Mouse (Mus musculus) embryonic facial prominence, embryonic 14.5 days (tissue): Measurements from ENCODE around the gene Rabif. TPM values are rescaled to one million over a fixed set of nuclear protein-coding genes. Genes with fewer than 3 reads are reported as not detected.
A peak's percentile ranks its signal among the peaks of the same experiment; 100 is the strongest.

Source experiments
- ATAC-seq: fragments of 200-750 bp; cut with Nextera tagmentation; 2 replicates; pipeline ENCODE4 v1.8.0; 2017; ENCODE audit warnings: low read depth, moderate number of reproducible peaks, moderate TSS enrichment
- DNase-seq: peaks from one replicate; pipeline ENCODE4 v3.0.0-alpha.2; 2015; ENCODE audit warnings: low spot score
- H3K27ac ChIP-seq: fragments of 300-500 bp; sonication (generic); replicated peaks from 2 replicates; pipeline ENCODE4 v1.5.1; 2014; ENCODE audit warnings: low read depth, mild to moderate bottlenecking, low read length, moderate library complexity
- H3K27me3 ChIP-seq: fragments of 300-500 bp; sonication (generic); replicated peaks from 2 replicates; pipeline ENCODE4 v1.6.1; 2014; ENCODE audit warnings: low read length; ENCODE audit not compliant: control insufficient read depth, insufficient read depth
- H3K36me3 ChIP-seq: fragments of 300-500 bp; sonication (generic); 2 replicates; pipeline ENCODE4 v1.6.1; 2014; ENCODE audit warnings: low read length, mixed read lengths; ENCODE audit not compliant: control insufficient read depth, insufficient read depth
- H3K4me1 ChIP-seq: fragments of 300-500 bp; sonication (generic); 2 replicates; pipeline ENCODE4 v1.6.1; 2014; ENCODE audit warnings: antibody characterized with exemption, low read length; ENCODE audit not compliant: control insufficient read depth, insufficient read depth
- H3K4me2 ChIP-seq: fragments of 300-500 bp; sonication (generic); 2 replicates; pipeline ENCODE4 v1.6.1; 2014; ENCODE audit warnings: low read depth, mild to moderate bottlenecking, low read length, moderate library complexity, mixed read lengths
- H3K4me3 ChIP-seq: fragments of 300-500 bp; sonication (generic); 2 replicates; pipeline ENCODE4 v1.5.1; 2014; ENCODE audit warnings: low read depth, mild to moderate bottlenecking, low read length
- H3K9ac ChIP-seq: fragments of 300-500 bp; sonication (generic); 2 replicates; pipeline ENCODE4 v1.6.1; 2014; ENCODE audit warnings: low read depth, mild to moderate bottlenecking, low read length, moderate library complexity, mixed read lengths
- H3K9me3 ChIP-seq: fragments of 300-500 bp; sonication (generic); 2 replicates; pipeline ENCODE4 v1.6.1; 2016; ENCODE audit warnings: low read length; ENCODE audit not compliant: control insufficient read depth
- WGBS: fragments of 180-500 bp; shearing (Covaris S2); extraction: QIAGEN DNeasy Blood & Tissue Kit; methylation state at CpG from one replicate; pipeline ENCODE4 v1.1.7; 2014; 5-methylcytosine and 5-hydroxymethylcytosine counted together
- polyA plus RNA-seq: library from polyadenylated mRNA; unstranded; fragments of >200 nt; fragmentation: Nextera tagmentation; extraction: Ambion mirVana; gene quantifications from 2 replicates; pipeline ENCODE4 v1.2.1, GENCODE M21; 2014

Gene Rabif
- polyA plus RNA-seq, 1 experiment from 2014 or later = 42.9 TPM

DNA sequence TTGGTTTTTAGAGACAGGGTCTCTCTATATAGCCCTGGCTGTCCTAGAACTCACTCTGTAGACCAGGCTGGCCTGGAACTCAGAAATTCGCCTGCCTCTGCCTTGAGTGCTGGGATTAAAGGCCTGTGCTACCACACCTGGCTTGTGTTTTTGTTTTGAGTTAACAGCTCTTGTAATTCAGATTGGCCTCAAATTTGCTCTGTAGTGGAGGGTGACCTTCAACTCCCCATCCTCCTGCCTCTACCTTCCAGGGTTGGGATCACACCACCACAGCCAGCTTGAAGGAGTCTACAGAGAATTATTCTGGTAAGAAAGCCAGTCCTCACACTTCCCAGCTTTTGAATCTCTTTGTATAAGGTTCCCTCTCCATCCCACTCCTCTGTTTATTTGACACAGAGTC lies 6.5 kb downstream of the Rabif start:
- no peak for ATAC-seq
- 87% methylated on average over 1 of the region's 1 CpGs for WGBS
- Histone ChIP-seq H3K9me3 (no peaks in the 10 kb centered on the region), H3K27me3 (no peaks in the 10 kb centered on the region), H3K9ac (no peak overlapping the region), H3K4me2 (no peak overlapping the region), H3K4me1 (no peaks in the 10 kb centered on the region), H3K36me3 (peaks cover 16% of the 10 kb centered on the region), H3K27ac (no peak overlapping the region), H3K4me3 (no peak overlapping the region)
- no peak for DNase-seq

DNA sequence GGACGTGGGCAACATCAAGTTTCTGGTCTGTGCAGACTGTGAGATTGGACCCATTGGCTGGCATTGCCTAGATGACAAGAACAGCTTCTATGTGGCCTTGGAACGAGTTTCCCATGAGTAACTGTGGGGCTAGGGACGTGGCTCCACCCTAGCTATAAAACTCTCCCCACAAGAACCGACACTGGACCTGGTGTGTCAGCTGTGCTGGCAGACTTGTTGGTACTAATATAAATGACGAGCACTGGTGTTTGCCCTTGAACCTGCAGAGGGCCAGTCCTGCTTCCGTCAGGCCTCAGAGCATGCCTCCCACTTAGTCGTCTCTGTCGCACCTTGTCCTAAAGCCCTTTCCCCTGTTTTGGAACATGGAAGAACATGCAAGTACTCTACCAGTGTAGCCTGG lies 11.8 kb downstream of the Rabif start:
- H3K4me2 ChIP-seq = no peak overlapping the region
- H3K27me3 ChIP-seq = no peaks in the 10 kb centered on the region
- WGBS = 96% methylated on average over 8 of the region's 8 CpGs
- no peak overlapping the region for H3K4me3 ChIP-seq
- no peak for DNase-seq
- H3K9me3 ChIP-seq = no peaks in the 10 kb centered on the region
- no peak for ATAC-seq
- H3K9ac ChIP-seq = no peak overlapping the region
- no peaks in the 10 kb centered on the region for H3K4me1 ChIP-seq
- H3K36me3 ChIP-seq = peaks cover 43% of the 10 kb centered on the region
- no peak overlapping the region for H3K27ac ChIP-seq

- no peak overlapping the region for H3K9ac ChIP-seq
- peaks cover 10% of the 10 kb centered on the region for H3K4me1 ChIP-seq
- peaks cover 34% of the 10 kb centered on the region for H3K36me3 ChIP-seq
- H3K27me3 ChIP-seq = peaks cover 18% of the 10 kb centered on the region
- DNase-seq (no peak), ATAC-seq (no peak)
- no peak overlapping the region for H3K27ac ChIP-seq
- WGBS = 41% methylated on average over 7 of the region's 7 CpGs
- H3K4me3 ChIP-seq = no peak overlapping the region
- no peak overlapping the region for H3K4me2 ChIP-seq
- no peaks in the 10 kb centered on the region for H3K9me3 ChIP-seq
These were observed 15.6 kb downstream of the Rabif start for GRCm38 (mm10) chr1:134510018-134510417.

DNA sequence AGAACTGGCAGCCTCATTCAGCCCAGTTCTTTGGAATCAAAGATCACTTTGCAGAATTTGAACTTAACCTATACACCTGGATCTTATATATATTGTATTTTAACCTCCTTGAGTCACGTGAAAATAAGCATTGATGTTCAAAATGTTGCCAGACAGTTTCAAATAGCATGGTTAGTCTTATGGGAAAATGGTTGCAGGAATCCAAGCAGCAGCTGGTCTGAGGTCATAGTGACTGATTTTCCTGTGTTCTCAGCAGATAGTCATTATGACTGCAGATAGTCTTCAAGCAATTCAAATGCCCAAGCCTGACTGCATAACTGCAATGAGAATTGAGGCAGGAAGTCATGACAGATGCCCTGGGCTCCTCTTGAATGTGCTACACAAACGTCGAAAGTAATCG lies 17.7 kb downstream of the Rabif start:
- H3K4me3 ChIP-seq = no peak overlapping the region
- no peak for ATAC-seq
- H3K4me1 ChIP-seq = peaks cover 21% of the 10 kb centered on the region
- H3K9ac ChIP-seq = no peak overlapping the region
- no peak for DNase-seq
- H3K27ac ChIP-seq = no peak overlapping the region
- H3K36me3 ChIP-seq = peaks cover 19% of the 10 kb centered on the region
- H3K4me2 ChIP-seq = 0 out of 2 replicates have a peak overlapping the region, but pooled peaks have one; percentile 70
- H3K9me3 ChIP-seq = no peaks in the 10 kb centered on the region
- peaks cover 18% of the 10 kb centered on the region for H3K27me3 ChIP-seq
- WGBS = 43% methylated on average over 4 of the region's 4 CpGs

- H3K4me3 ChIP-seq = no peak overlapping the region; the same call in 1 of the 2 replicates
- DNase-seq = no peak
- 48% methylated on average over 6 of the region's 6 CpGs for WGBS
These were observed 18.1 kb downstream of the Rabif start for GRCm38 (mm10) chr1:134512584-134512983.

DNA sequence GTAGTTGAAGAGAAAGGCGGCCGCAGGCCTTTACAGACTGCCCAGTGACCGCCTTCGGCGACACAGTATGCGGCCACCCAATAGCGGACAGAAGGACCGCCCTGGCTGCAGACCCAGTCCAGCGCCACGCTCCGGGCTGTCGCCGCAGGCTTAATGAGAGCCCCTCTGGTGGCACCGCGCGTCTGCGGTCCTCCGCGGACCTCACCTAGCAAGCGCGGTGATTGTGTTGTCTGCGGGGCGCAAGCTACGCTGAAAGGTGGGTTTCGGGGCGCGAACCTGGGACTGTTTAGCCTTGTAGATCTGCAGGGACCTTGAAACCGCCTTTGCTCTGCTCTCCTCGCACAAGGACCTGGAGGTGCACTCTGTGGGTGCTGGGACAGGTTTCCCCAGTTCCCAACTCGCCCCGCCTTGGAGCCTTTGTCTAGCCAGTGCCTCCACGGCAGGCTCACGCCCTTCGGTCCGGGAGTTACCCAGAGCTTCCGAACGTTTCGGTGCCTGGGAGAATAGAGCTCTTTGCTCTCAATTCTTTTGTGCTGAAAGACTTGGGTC lies 18.9 kb downstream of the Rabif start:
- H3K27me3 ChIP-seq = peaks cover 18% of the 10 kb centered on the region
- peak; percentile 62 for ATAC-seq
- peak; percentile 80 for DNase-seq
- peaks cover 21% of the 10 kb centered on the region for H3K4me1 ChIP-seq
- 3% methylated on average over 23 of the region's 38 CpGs for WGBS
- peaks cover 7% of the 10 kb centered on the region; the same call in 1 of the 2 replicates for H3K36me3 ChIP-seq
- peak overlapping the region; percentile 41 for H3K4me3 ChIP-seq
- H3K9ac ChIP-seq = peak overlapping the region; percentile 36
- no peaks in the 10 kb centered on the region for H3K9me3 ChIP-seq
- H3K27ac ChIP-seq = no peak overlapping the region
- peak overlapping the region; percentile 70 for H3K4me2 ChIP-seq

More at GRCm38 (mm10) chr1:134512584-134512983, 18.1 kb downstream of the Rabif start:
- Histone ChIP-seq H3K9me3 (no peaks in the 10 kb centered on the region), H3K36me3 (peaks cover 15% of the 10 kb centered on the region), H3K27ac (no peak overlapping the region), H3K27me3 (peaks cover 18% of the 10 kb centered on the region), H3K9ac (no peak overlapping the region), H3K4me2 (peak overlapping the region; percentile 70; the same call in 1 of the 2 replicates), H3K4me1 (peaks cover 21% of the 10 kb centered on the region)
- no peak for ATAC-seq

- 36% methylated on average over 16 of the region's 16 CpGs for WGBS
- Histone ChIP-seq H3K4me1 (peaks cover 21% of the 10 kb centered on the region), H3K27ac (no peak overlapping the region), H3K27me3 (peaks cover 18% of the 10 kb centered on the region), H3K9me3 (no peaks in the 10 kb centered on the region), H3K4me2 (peak overlapping the region; percentile 70), H3K9ac (peak overlapping the region; percentile 36), H3K36me3 (0 out of 2 replicates have a peak, but pooled peaks cover 5% of the 10 kb centered on the region), H3K4me3 (peak overlapping the region; percentile 41)
- DNase-seq (peak; percentile 52), ATAC-seq (no peak)
These were observed 19.6 kb downstream of the Rabif start for GRCm38 (mm10) chr1:134513876-134514590.

GRCm38 (mm10) chr1:134515891-134516290 lies 21.4 kb downstream of the Rabif start:
- DNase-seq = peak; percentile 65
- H3K9me3 ChIP-seq = no peaks in the 10 kb centered on the region
- no peak overlapping the region for H3K4me2 ChIP-seq
- no peaks in the 10 kb centered on the region for H3K36me3 ChIP-seq
- no peak for ATAC-seq
- H3K27ac ChIP-seq = peak overlapping the region; percentile 79
- 57% methylated on average over 2 of the region's 2 CpGs for WGBS
- no peak overlapping the region for H3K4me3 ChIP-seq
- H3K9ac ChIP-seq = no peak overlapping the region
- peaks cover 21% of the 10 kb centered on the region for H3K4me1 ChIP-seq
- H3K27me3 ChIP-seq = peaks cover 18% of the 10 kb centered on the region
